Mouse (Mus musculus) brain, embryonic 14.5 days (tissue): ENCODE data around the gene Ism2. TPM values are rescaled to one million over a fixed set of nuclear protein-coding genes. Genes with fewer than 3 reads are reported as not detected.

Source experiments
- DNase-seq: peaks from one replicate; pipeline ENCODE4 v3.0.0-alpha.2; 2011; ENCODE audit warnings: low read depth
- CTCF ChIP-seq: fragments of 200-500 bp; IDR thresholded peaks from 2 replicates; pipeline ENCODE4 v1.5.1; 2012; ENCODE audit warnings: inconsistent platforms, mild to moderate bottlenecking, moderate library complexity, borderline replicate concordance; ENCODE audit not compliant: insufficient read depth, insufficient read length; ENCODE audit errors: extremely low read depth
- POLR2A ChIP-seq: fragments of 200-500 bp; IDR thresholded peaks from 2 replicates; pipeline ENCODE4 v1.6.1; 2012; ENCODE audit warnings: mild to moderate bottlenecking, inconsistent platforms, borderline replicate concordance; ENCODE audit not compliant: poor library complexity, insufficient read depth, insufficient read length, severe bottlenecking; ENCODE audit errors: extremely low read depth
- polyA plus RNA-seq: library from polyadenylated mRNA; depleted of rRNA; stranded (reverse); fragments of >200 nt; gene quantifications from 2 replicates; pipeline ENCODE4 v1.2.3, GENCODE M21; 2012; rRNA removed

The Ism2 gene
- 0.96 and 1.4 TPM in 2 replicates for polyA plus RNA-seq

- DNase-seq, result peak; percentile 49
Observed at GRCm38 (mm10) chr12:87299657-87300440, at the start of gene Ism2. TSS of gene Ism2 (minus strand) at chr12:87299705.

GRCm38 (mm10) chr12:87348029-87348428 is 48.5 kb upstream of the Ism2 start:
- no peak for DNase-seq
- TF ChIP-seq POLR2A (no peak), CTCF (no peak)

More at GRCm38 (mm10) chr12:87299657-87300440, at the start of gene Ism2:
- no peak for TF ChIP-seq CTCF
- no peak for TF ChIP-seq POLR2A

- DNase-seq, result no peak
- no peak for TF ChIP-seq POLR2A
- peak; percentile 15; the same call in 1 of the 2 replicates for TF ChIP-seq CTCF
Observed at GRCm38 (mm10) chr12:87347511-87347910, 48.0 kb upstream of the Ism2 start.

- TF ChIP-seq CTCF (no peak), POLR2A (no peak)
- no peak for DNase-seq
Observed at GRCm38 (mm10) chr12:87343084-87343605, 43.6 kb upstream of the Ism2 start.

GRCm38 (mm10) chr12:87338082-87338481 is 38.6 kb upstream of the Ism2 start:
- DNase-seq, result no peak
- TF ChIP-seq CTCF (no peak), POLR2A (no peak)

- DNase-seq, result peak; percentile 67
- TF ChIP-seq POLR2A (no peak), CTCF (0 out of 2 replicates have a peak, but pooled peaks have one; percentile 4)
Observed at GRCm38 (mm10) chr12:87334886-87335285, 35.4 kb upstream of the Ism2 start.

GRCm38 (mm10) chr12:87333794-87334193 is 34.3 kb upstream of the Ism2 start:
- TF ChIP-seq CTCF (no peak), POLR2A (no peak)
- no peak for DNase-seq

GRCm38 (mm10) chr12:87332511-87332910 is 33.0 kb upstream of the Ism2 start:
- no peak for DNase-seq
- TF ChIP-seq CTCF, result no peak
- TF ChIP-seq POLR2A, result no peak

GRCm38 (mm10) chr12:87331908-87332307 is 32.4 kb upstream of the Ism2 start:
- DNase-seq, result no peak
- TF ChIP-seq POLR2A, result no peak
- TF ChIP-seq CTCF, result no peak

GRCm38 (mm10) chr12:87331053-87331456 is 31.6 kb upstream of the Ism2 start:
- peak; percentile 59 for DNase-seq
- TF ChIP-seq POLR2A, result no peak
- TF ChIP-seq CTCF, result no peak

- TF ChIP-seq CTCF (no peak), POLR2A (no peak)
- DNase-seq, result no peak
Observed at GRCm38 (mm10) chr12:87330213-87330612, 30.7 kb upstream of the Ism2 start.

GRCm38 (mm10) chr12:87328025-87328424 is 28.5 kb upstream of the Ism2 start:
- DNase-seq, result no peak
- TF ChIP-seq CTCF, result no peak
- no peak for TF ChIP-seq POLR2A

- peak; percentile 86 for DNase-seq
- TF ChIP-seq CTCF (no peak), POLR2A (no peak)
Observed at GRCm38 (mm10) chr12:87327610-87328009, 28.1 kb upstream of the Ism2 start.

GRCm38 (mm10) chr12:87325452-87325851 is 25.9 kb upstream of the Ism2 start:
- TF ChIP-seq CTCF, result no peak
- TF ChIP-seq POLR2A, result no peak

More at GRCm38 (mm10) chr12:87325452-87325851, 25.9 kb upstream of the Ism2 start:
- no peak for DNase-seq
